In genomic region chrX:105413351-105413750, GRCm38 (mm10) we compare ENCODE assay signal across 17 mouse cellular contexts.
DNase-seq lines count a peak whose midpoint lies in the region; ATAC-seq lines count a peak whose summit lies in the region.
"Had no signal": no experiment of that assay in that cellular context is flagged by ENCODE, and none has a peak within 500 bp of the region (broad histone marks: within the 10 kb centered on the region; RNA-seq: fewer than 3 reads in every experiment).

No protein-coding gene starts in this region.

- H3K9me3 ChIP-seq in heart, embryonic 11.5 days (replicated peaks; ENCODE audit: control insufficient read depth, low read length) = no peaks in the 10 kb centered on the region
- H3K9me3 ChIP-seq: forebrain, embryonic 15.5 days; hindbrain, embryonic 10.5 days; intestine, embryonic 15.5 days had no signal

- no peak overlapping the region for H3K27ac ChIP-seq in heart, embryonic 11.5 days (ENCODE audit: low read depth, low read length)
- H3K27ac ChIP-seq: forebrain, embryonic 15.5 days; hindbrain, embryonic 10.5 days; hindbrain, embryonic 14.5 days; intestine, embryonic 15.5 days had no signal

- peak; percentile 14 for DNase-seq in heart, adult 8-10 months (ENCODE audit: low spot score)
- DNase-seq in kidney, postnatal 10 days = peak; percentile 5
- DNase-seq in kidney, postnatal 36 days = no peak
- peak; percentile 1 for DNase-seq in brain, adult 2 months (ENCODE audit: low read depth, low spot score)
- peak; percentile 1 to 15 for DNase-seq in heart, postnatal 14 days
- no peak for DNase-seq in thymus, postnatal 4 days
- DNase-seq in left cerebral cortex, postnatal 10 days (ENCODE audit: extremely low spot score in 1 of 2, low spot score in 2 of 2) = no peak
- DNase-seq: adrenal gland, adult 2 months; adrenal gland, postnatal 25 days; cerebellum, adult 2 months; cerebellum, postnatal 10 days; gastrocnemius, postnatal 14 days had no signal

- intact Hi-C loops in heart, postnatal 14 days (cut with DNase I) = no loop called here
- intact Hi-C loops in left cerebral cortex, postnatal 10 days (cut with DNase I) = no loop called here

- H3K27me3 ChIP-seq in heart, embryonic 11.5 days (ENCODE audit: control insufficient read depth, insufficient read depth, low read length) = no peaks in the 10 kb centered on the region; the same call in 1 of the 2 replicates
- H3K27me3 ChIP-seq: forebrain, embryonic 15.5 days; intestine, embryonic 15.5 days had no signal

- H3K9ac ChIP-seq in heart, embryonic 11.5 days (ENCODE audit: low read depth, low read length) = no peak overlapping the region
- H3K9ac ChIP-seq: forebrain, embryonic 15.5 days; hindbrain, embryonic 14.5 days; intestine, embryonic 15.5 days had no signal

- 49% methylated on average over 5 of the region's 5 CpGs for WGBS in heart, embryonic 11.5 days (ENCODE audit: insufficient replicate concordance)

- H3K4me1 ChIP-seq in heart, embryonic 11.5 days (ENCODE audit: control insufficient read depth, insufficient read depth, low read length) = no peaks in the 10 kb centered on the region
- H3K4me1 ChIP-seq: forebrain, embryonic 15.5 days; hindbrain, embryonic 10.5 days; intestine, embryonic 15.5 days had no signal

- H3K4me3 ChIP-seq in heart, embryonic 11.5 days (ENCODE audit: low read depth, low read length) = no peak overlapping the region
- H3K4me3 ChIP-seq: forebrain, embryonic 15.5 days; hindbrain, embryonic 10.5 days; intestine, embryonic 15.5 days had no signal

- ATAC-seq in heart, embryonic 11.5 days (replicated peaks; ENCODE audit: insufficient number of reproducible peaks, low FRiP score, low TSS enrichment) = no peak
- ATAC-seq: forebrain, embryonic 15.5 days; intestine, embryonic 15.5 days had no signal

- H3K4me2 ChIP-seq in heart, embryonic 11.5 days = no peak overlapping the region
- H3K4me2 ChIP-seq: forebrain, embryonic 15.5 days; hindbrain, embryonic 14.5 days; intestine, embryonic 15.5 days had no signal

- H3K36me3 ChIP-seq in heart, embryonic 11.5 days (ENCODE audit: control insufficient read depth, insufficient read depth, low read length) = no peaks in the 10 kb centered on the region
- H3K36me3 ChIP-seq: forebrain, embryonic 15.5 days; hindbrain, embryonic 10.5 days; intestine, embryonic 15.5 days had no signal

Comparison
In these comparisons a context has a peak if more than half of its experiments do, and no peak if none do; other contexts are left out.
1. DNase-seq: peak in heart, adult 8-10 months (single experiment), kidney, postnatal 10 days (single experiment), brain, adult 2 months (single experiment) and heart, postnatal 14 days (2 of 2); none in kidney, postnatal 36 days (0 of 2), thymus, postnatal 4 days (single experiment) and left cerebral cortex, postnatal 10 days (0 of 2).